Mouse (Mus musculus) thymus, adult 18-20 months (tissue): Measurements from ENCODE around the gene Ctnnal1.

ENCODE experiments used
- DNase-seq, 2 experiments: peaks; one replicate each; pipeline ENCODE4 v3.0.0; 2022; ENCODE audit warnings: mixed read lengths in 2 of 2

Ctnnal1 gene

GRCm38 (mm10) chr4:56801907-56802668 is 62.9 kb downstream of the Ctnnal1 start, which contains the start of the genes Elp1 and Fam206a:
Gene Elp1, minus strand, starts transcription at chr4:56802331.
Gene Fam206a, plus strand, starts transcription at chr4:56802345.
- peak; percentile 84 to 88 for DNase-seq

- DNase-seq = no peak
Observed at GRCm38 (mm10) chr4:56791373-56791772, 73.6 kb downstream of the Ctnnal1 start.

GRCm38 (mm10) chr4:56771065-56771464 is 93.9 kb downstream of the Ctnnal1 start:
- DNase-seq = no peak

GRCm38 (mm10) chr4:56768913-56769312 is 96.1 kb downstream of the Ctnnal1 start:
- no peak for DNase-seq

GRCm38 (mm10) chr4:56767861-56768284 is 97.1 kb downstream of the Ctnnal1 start:
- no peak for DNase-seq
